Mouse (Mus musculus) limb, embryonic 14.5 days (tissue): ENCODE results near the gene Unk. TPM values are rescaled to one million over a fixed set of nuclear protein-coding genes. Genes with fewer than 3 reads are reported as not detected.
A peak's percentile ranks its signal among the peaks of the same experiment; 100 is the strongest.

Source experiments
- ATAC-seq: fragments of 200-750 bp; cut with Nextera tagmentation; 2 replicates; pipeline ENCODE4 v1.8.0; 2017; ENCODE audit warnings: low read depth, moderate number of reproducible peaks, moderate TSS enrichment; ENCODE audit not compliant: low FRiP score
- DNase-seq: peaks from one replicate; pipeline ENCODE4 v3.0.0-alpha.2; 2015; ENCODE audit warnings: low spot score
- H3K27ac ChIP-seq: fragments of 300-500 bp; sonication (generic); replicated peaks from 2 replicates; pipeline ENCODE4 v1.5.1; 2014; ENCODE audit warnings: low read depth, mild to moderate bottlenecking, low read length, moderate library complexity, mixed read lengths
- H3K27me3 ChIP-seq: fragments of 300-500 bp; sonication (generic); 2 replicates; pipeline ENCODE4 v1.6.1; 2014; ENCODE audit warnings: low read length, mixed read lengths; ENCODE audit not compliant: control insufficient read depth, insufficient read depth
- H3K36me3 ChIP-seq: fragments of 300-500 bp; sonication (generic); 2 replicates; pipeline ENCODE4 v1.6.1; 2014; ENCODE audit warnings: mild to moderate bottlenecking, low read length, moderate library complexity, mixed read lengths; ENCODE audit not compliant: control insufficient read depth, insufficient read depth
- H3K4me1 ChIP-seq: fragments of 300-500 bp; sonication (generic); 2 replicates; pipeline ENCODE4 v1.6.1; 2014; ENCODE audit warnings: antibody characterized with exemption, low read length, mixed read lengths; ENCODE audit not compliant: control insufficient read depth, insufficient read depth
- H3K4me2 ChIP-seq: fragments of 300-500 bp; sonication (generic); replicated peaks from 2 replicates; pipeline ENCODE4 v1.6.1; 2014; ENCODE audit warnings: low read depth, mild to moderate bottlenecking, low read length, moderate library complexity; ENCODE audit not compliant: severe bottlenecking
- H3K4me3 ChIP-seq: fragments of 300-500 bp; sonication (generic); replicated peaks from 2 replicates; pipeline ENCODE4 v1.5.1; 2014; ENCODE audit warnings: low read length
- H3K9ac ChIP-seq: fragments of 300-500 bp; sonication (generic); 2 replicates; pipeline ENCODE4 v1.6.1; 2014; ENCODE audit warnings: mild to moderate bottlenecking, low read depth, low read length, moderate library complexity; ENCODE audit not compliant: severe bottlenecking
- H3K9me3 ChIP-seq: fragments of 300-500 bp; sonication (generic); 2 replicates; pipeline ENCODE4 v1.6.1; 2016; ENCODE audit warnings: low read length; ENCODE audit not compliant: control insufficient read depth
- POLR2A ChIP-seq: fragments of 200-500 bp; IDR thresholded peaks from 2 replicates; pipeline ENCODE4 v1.8.0; 2012; ENCODE audit warnings: inconsistent platforms, mild to moderate bottlenecking, moderate library complexity, borderline replicate concordance; ENCODE audit not compliant: insufficient read depth, insufficient read length; ENCODE audit errors: extremely low read depth
- WGBS: fragments of 180-500 bp; shearing (Covaris S2); extraction: QIAGEN DNeasy Blood & Tissue Kit; methylation state at CpG from one replicate; pipeline ENCODE4 v1.1.7; 2014; 5-methylcytosine and 5-hydroxymethylcytosine counted together
- polyA plus RNA-seq, 2 experiments: library from polyadenylated mRNA; depleted of rRNA in 1 of 2; stranded (reverse) in 1 of 2; unstranded in 1 of 2; fragments of >200 nt; fragmentation: Nextera tagmentation in 1 of 2; extraction: Ambion mirVana in 1 of 2; gene quantifications; 2 replicates each; pipeline versions ENCODE4 v1.2.1 to v1.2.3; 2012 to 2014

Gene Unk
- polyA plus RNA-seq, 2 experiments, result 33.1 to 80.3 TPM

GRCm38 (mm10) chr11:115995256-115995655 lies 34.9 kb upstream of the Unk start:
- no peak for DNase-seq
- TF ChIP-seq POLR2A, result no peak
- Histone ChIP-seq H3K36me3 (no peaks in the 10 kb centered on the region), H3K27me3 (no peaks in the 10 kb centered on the region), H3K27ac (no peak overlapping the region), H3K4me2 (no peak overlapping the region), H3K9me3 (no peaks in the 10 kb centered on the region), H3K9ac (no peak overlapping the region), H3K4me3 (no peak overlapping the region), H3K4me1 (no peaks in the 10 kb centered on the region)
- ATAC-seq, result no peak
- WGBS, result 84% methylated on average over 3 of the region's 3 CpGs

- no peak overlapping the region for H3K9ac ChIP-seq
- DNase-seq (no peak), ATAC-seq (no peak)
- no peaks in the 10 kb centered on the region for H3K27me3 ChIP-seq
- WGBS, result 69% methylated on average over 4 of the region's 4 CpGs
- H3K27ac ChIP-seq, result no peak overlapping the region
- H3K4me3 ChIP-seq, result no peak overlapping the region
- H3K4me1 ChIP-seq, result no peaks in the 10 kb centered on the region
- H3K4me2 ChIP-seq, result no peak overlapping the region
- no peak for TF ChIP-seq POLR2A
- H3K36me3 ChIP-seq, result no peaks in the 10 kb centered on the region
- no peaks in the 10 kb centered on the region for H3K9me3 ChIP-seq
These were observed 33.1 kb upstream of the Unk start for GRCm38 (mm10) chr11:115997047-115997446.

- WGBS, result 64% methylated on average over 5 of the region's 5 CpGs
- no peak overlapping the region for H3K4me3 ChIP-seq
- DNase-seq (no peak), ATAC-seq (no peak)
- no peaks in the 10 kb centered on the region for H3K9me3 ChIP-seq
- no peaks in the 10 kb centered on the region for H3K4me1 ChIP-seq
- TF ChIP-seq POLR2A, result no peak
- H3K36me3 ChIP-seq, result no peaks in the 10 kb centered on the region
- H3K27ac ChIP-seq, result no peak overlapping the region
- no peaks in the 10 kb centered on the region for H3K27me3 ChIP-seq
- no peak overlapping the region for H3K9ac ChIP-seq
- no peak overlapping the region for H3K4me2 ChIP-seq
These were observed 32.5 kb upstream of the Unk start for GRCm38 (mm10) chr11:115997662-115998061.

GRCm38 (mm10) chr11:115999027-115999426 lies 31.1 kb upstream of the Unk start:
- DNase-seq, result no peak
- no peak for TF ChIP-seq POLR2A
- H3K4me1 ChIP-seq, result no peaks in the 10 kb centered on the region
- 79% methylated on average over 7 of the region's 7 CpGs for WGBS
- H3K4me2 ChIP-seq, result no peak overlapping the region
- no peak overlapping the region for H3K9ac ChIP-seq
- no peaks in the 10 kb centered on the region for H3K27me3 ChIP-seq
- H3K9me3 ChIP-seq, result no peaks in the 10 kb centered on the region; the same call in 1 of the 2 replicates
- no peak overlapping the region for H3K4me3 ChIP-seq
- ATAC-seq, result no peak
- H3K36me3 ChIP-seq, result no peaks in the 10 kb centered on the region
- no peak overlapping the region for H3K27ac ChIP-seq

GRCm38 (mm10) chr11:115999538-116000143 lies 30.5 kb upstream of the Unk start:
- H3K27me3 ChIP-seq, result no peaks in the 10 kb centered on the region
- H3K4me1 ChIP-seq, result no peaks in the 10 kb centered on the region
- no peak overlapping the region for H3K4me2 ChIP-seq
- H3K27ac ChIP-seq, result no peak overlapping the region
- WGBS, result 14% methylated on average over 14 of the region's 14 CpGs
- H3K4me3 ChIP-seq, result no peak overlapping the region
- H3K9ac ChIP-seq, result no peak overlapping the region
- TF ChIP-seq POLR2A, result no peak
- peak; percentile 27; the same call in 1 of the 2 replicates for ATAC-seq
- DNase-seq, result peak; percentile 72
- no peaks in the 10 kb centered on the region for H3K36me3 ChIP-seq
- H3K9me3 ChIP-seq, result no peaks in the 10 kb centered on the region; the same call in 1 of the 2 replicates
